Mouse (Mus musculus): ENCODE measurements around the gene Rbm3.
A peak's percentile ranks its signal among the peaks of the same experiment; 100 is the strongest.
"Not testable (repeated sequence)": the region's sequence is repeated elsewhere in the genome, so short reads cannot be mapped to it uniquely, and the experiment has no call there.

Gene Rbm3

GRCm38 (mm10) chrX:8131393-8131792 lies 14.3 kb downstream of the Rbm3 start:
- no peak for DNase-seq (ENCODE audit: low read depth, low spot score)

DNA sequence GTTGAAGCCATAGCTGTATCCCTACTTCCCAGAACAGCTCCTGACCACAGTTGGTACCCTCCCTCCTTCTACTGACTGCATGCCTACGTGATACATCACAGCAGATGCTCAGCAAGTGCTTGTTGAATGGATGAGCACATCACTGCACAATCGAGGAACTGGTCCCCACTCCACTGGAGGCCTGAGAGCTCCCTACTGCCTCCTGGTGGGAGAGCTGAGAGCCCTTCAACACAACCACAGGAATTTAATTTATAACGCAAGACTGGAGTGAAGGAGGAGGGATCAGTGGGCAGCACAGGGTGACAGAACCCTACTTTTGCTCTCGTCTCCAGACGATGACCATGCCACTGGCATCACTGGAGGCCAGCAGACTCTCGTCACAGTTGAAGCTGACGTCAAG lies 20.4 kb downstream of the Rbm3 start:
- DNase-seq (ENCODE audit: low read depth, low spot score), result peak; percentile 42

GRCm38 (mm10) chrX:8123821-8124470 lies 21.7 kb downstream of the Rbm3 start:
- DNase-seq (ENCODE audit: low read depth, low spot score), result no peak

GRCm38 (mm10) chrX:8117264-8117663 lies 28.4 kb downstream of the Rbm3 start:
- DNase-seq (ENCODE audit: low read depth, low spot score), result no peak

DNA sequence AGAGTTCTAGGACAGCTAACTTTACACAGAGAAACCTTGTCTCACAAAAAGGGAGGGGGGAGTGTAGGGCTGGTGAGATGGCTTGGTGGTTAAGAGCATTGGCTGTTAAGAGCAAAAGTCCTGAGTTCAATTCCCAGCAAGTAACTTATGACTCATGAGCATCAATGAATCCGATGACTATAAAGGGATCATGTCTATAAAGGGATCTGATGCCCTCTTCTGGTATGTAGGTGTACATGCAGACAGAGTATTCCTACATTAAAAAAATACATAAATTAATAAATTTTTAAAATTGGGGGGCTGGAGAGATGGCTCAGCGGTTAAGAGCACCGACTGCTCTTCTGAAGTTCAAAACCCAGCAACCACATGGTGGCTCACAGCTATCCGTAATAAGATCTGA lies 30.4 kb downstream of the Rbm3 start:
- no peak for DNase-seq (ENCODE audit: low read depth, low spot score)

GRCm38 (mm10) chrX:8105019-8105418 lies 40.7 kb downstream of the Rbm3 start:
- DNase-seq (ENCODE audit: low read depth, low spot score), result no peak

DNA sequence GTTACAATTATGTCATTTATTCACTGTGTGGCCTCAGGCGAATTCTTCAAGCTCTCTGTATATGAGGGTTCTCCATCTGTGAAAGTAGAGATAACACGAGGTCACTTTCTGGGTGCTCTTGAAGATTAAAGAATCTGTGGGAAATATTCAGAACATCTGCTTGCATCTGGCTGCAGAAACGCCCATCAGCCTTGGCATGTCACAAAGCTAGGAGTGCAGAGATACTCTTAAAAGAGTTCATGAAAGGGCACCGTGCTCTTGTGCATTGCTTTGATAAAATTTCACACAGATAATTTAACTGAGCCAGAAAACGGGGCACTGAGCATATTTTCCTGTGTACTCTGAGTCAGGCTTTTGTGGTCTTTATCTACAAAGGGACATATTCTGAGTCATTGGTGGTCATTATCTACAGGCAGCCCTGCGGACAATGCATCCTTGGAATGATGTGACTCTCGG lies 43.4 kb downstream of the Rbm3 start:
- DNase-seq (ENCODE audit: low read depth, low spot score), result no peak

DNA sequence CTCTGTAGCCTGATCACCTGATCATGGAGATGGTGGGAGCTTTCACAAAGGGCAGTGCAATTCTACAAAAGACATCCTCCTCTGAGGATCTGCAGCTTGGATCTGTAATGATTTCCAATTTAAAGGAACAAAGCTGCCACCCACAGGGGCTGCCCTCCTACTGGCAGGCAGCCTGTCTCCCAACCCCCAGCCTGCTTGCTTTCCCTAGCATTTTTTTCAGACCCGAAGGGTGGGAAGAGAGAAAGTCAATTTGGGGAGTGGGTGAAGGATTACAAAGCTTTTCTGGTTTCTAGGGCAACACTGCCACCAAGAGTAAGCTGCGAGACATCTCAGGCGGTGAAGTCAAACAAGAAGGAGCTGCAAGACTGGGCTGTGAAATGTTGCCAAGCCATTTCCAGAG lies 44.7 kb downstream of the Rbm3 start:
- DNase-seq (ENCODE audit: low read depth, low spot score), result peak; percentile 87

DNA sequence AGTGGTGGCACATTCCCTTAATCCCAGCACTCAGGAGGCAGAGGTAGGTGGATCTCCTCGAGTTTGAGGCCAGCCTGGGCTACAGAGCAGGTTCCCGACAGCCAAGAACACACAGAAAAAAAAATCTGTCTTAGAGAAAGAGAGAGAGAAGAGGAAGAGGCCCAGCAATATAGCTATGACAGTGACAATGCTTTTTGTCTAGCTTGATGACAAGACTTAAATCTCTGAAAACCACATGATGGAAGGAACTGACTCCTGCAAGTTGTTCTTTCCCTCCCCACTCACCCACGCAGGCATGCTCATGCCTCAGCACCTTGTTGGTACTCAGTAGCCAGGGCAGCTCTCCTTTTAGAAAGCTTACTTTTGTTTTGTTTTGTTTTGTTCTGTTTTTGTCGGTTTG lies 46.2 kb downstream of the Rbm3 start:
- DNase-seq (ENCODE audit: low read depth, low spot score), result no peak

GRCm38 (mm10) chrX:8096787-8097242 lies 48.9 kb downstream of the Rbm3 start:
- peak; percentile 96 for DNase-seq (ENCODE audit: low read depth, low spot score)

DNA sequence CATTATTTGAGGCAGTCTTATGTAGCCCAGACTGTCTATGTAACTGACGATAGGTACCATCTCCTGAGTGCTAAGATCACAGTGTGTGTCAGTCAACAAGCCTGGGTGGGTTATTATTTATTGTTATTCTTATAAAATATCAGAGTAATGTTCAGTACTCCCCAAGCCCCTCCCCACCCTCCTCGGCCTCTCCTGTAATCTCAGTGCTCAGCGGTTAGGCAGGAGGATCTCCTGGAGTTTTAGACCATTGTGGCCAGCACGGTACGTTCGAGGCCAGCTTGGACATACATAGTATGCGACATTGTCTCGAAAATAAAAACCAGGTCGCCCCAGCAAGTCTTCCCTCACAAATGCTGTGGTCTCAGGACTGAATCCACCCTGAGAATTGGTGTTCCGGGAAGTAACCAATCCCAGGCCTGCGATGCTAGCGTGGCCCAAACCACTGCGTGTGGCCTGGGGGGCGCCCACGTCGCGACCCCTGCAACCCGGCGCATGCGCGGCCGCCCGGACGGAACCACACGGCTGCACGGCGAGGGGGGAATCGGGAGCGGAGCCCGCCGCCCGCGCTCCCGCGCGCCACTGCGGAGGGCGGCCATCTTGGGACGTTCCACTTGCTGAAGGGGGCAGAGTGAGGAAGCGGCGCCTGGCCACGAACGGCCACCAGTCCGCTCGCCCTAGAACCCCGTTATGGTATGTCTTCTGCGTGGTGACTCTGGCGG lies 49.5 kb downstream of the Rbm3 start:
- not testable (repeated sequence) for DNase-seq (ENCODE audit: low read depth, low spot score)

- DNase-seq (ENCODE audit: low read depth, low spot score), result peak; percentile 25
Measured at GRCm38 (mm10) chrX:8095546-8095945, 50.1 kb downstream of the Rbm3 start.

- not testable (repeated sequence) for DNase-seq (ENCODE audit: low read depth, low spot score)
Measured at GRCm38 (mm10) chrX:8090954-8091347, 54.7 kb downstream of the Rbm3 start.

DNA sequence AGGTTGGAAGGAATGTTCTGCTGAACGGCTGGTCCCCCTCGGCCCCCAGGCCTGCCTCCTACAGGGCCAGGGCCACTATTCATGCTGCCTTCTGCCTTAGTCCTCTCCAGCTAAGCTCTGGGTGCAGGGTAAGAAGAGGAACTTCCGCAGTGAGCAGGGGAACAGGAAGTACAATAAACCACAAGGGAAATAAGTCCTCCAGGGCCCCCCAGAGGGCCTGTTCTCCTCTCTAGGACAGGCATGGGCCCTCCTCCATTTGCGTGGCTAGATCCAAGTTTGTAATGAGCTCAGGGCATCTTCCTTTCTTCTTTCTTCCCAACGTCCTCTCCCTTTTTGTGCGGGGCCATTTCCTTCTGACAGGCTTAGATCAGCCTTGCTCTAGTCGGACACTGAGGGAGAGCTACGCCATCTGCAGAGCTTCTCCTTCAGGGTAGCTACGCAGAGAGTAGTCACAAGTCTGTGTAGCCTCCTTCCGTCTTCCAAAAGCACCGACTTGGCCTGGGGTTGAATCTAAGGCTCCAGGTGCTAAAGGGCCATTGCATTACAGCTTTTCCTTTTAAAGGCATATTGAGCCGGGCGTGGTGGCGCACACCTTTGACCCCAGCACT lies 55.2 kb downstream of the Rbm3 start, which contains the start of gene Was:
TSS of gene Was (minus strand) at position 153 of the 608 bp plus-strand sequence.
- DNase-seq (ENCODE audit: low read depth, low spot score), result no peak

DNA sequence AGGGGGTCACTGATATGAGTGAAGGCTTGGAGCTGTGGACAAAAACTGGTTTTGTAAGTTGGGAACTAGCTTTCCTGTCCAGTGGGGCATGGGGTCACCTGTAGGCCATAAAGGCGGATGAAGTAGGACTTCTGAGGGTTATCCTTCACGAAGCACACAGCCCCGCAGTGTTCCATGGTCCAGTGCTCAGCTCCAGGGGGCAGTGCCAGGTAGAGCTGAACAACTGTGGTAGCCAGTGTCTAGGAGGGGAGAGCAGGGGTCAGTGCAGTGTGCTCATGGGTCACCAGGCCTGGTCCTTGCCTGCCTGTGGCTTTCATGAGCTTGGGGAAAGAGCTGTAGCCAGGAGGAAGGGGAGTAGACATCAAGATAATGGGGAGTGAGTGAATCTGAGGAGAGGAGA lies 55.9 kb downstream of the Rbm3 start:
- DNase-seq (ENCODE audit: low read depth, low spot score), result no peak
